Mouse (Mus musculus) adrenal gland, adult 18-20 months (tissue): Measurements from ENCODE around the gene Arl16. TPM values are rescaled to one million over a fixed set of nuclear protein-coding genes. Genes with fewer than 3 reads are reported as not detected.

Experiments used
- DNase-seq, 2 experiments: peaks; one replicate each; pipeline ENCODE4 v3.0.0; 2021 to 2022; ENCODE audit warnings: low spot score in 2 of 2
- total RNA-seq, 2 experiments: library from RNA; stranded (reverse); gene quantifications; 1 replicate in 1 of 2; 2 replicates in 1 of 2; pipeline ENCODE4 v1.2.3; 2021

Gene Arl16
- total RNA-seq, 2 experiments from 2014 or later = 21.5 to 22.3 TPM

DNA sequence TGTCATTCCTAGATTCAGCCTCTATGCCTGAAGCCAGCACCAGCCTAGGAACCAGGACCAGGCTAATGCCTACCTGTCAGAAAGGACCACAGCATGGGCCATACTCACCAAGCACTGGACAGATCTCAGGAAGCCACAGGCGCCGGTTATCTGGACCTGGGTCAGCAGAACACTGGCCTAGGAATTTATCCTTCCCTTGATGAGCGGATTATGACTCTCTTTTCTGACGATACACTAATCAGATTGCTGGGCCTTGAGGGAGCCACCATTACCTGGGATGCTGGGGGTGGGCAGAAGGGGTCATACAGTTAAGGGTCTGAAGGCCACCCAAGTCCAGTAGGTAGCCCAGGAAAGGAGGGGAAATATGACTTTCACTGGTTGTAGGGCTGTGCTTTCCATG, 14.1 kb downstream of the Arl16 start, which contains the start of gene Pde6g:
Gene Pde6g (minus strand): TSS at position 195 of the 400 bp plus-strand sequence.
- DNase-seq = no peak

DNA sequence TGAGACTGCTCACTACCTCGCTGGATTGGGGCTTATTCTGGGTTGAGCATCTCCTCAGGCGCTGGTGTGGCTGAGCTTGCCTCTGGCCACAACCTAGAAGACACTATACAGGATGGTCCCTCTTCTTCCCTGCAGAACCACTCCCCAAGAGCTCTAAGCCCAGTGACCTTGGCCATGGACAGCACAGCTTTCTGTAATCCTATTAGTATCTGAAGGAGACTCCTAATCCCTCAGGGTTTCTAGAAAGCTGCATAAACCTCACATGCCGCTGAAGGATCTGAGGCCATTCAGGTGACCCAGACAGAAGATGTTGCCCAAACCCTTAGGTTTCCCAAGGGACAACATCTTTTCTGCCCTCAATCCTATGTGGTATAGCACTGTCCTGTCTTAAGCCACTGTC, 15.2 kb downstream of the Arl16 start:
- no peak for DNase-seq

DNA sequence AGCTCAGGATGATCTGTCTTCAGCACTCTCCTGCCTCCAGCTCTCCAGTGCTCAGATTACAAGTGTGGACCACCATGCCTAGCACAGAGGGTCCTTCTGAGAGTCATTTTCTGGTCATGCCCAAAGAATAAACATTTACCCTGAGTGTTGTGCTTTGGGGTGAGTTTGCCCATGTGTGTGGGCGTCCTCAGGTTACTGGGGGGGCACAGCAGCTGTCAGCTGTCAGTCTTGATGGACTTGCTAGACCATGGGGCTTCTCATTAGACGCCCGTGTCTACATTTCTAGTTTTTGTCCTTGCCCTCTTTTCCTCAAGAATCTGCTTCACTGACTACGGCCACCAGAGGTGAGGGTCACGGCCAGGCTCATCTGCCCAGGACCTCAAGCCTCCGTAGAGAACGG, 20.2 kb downstream of the Arl16 start:
- no peak for DNase-seq

DNA sequence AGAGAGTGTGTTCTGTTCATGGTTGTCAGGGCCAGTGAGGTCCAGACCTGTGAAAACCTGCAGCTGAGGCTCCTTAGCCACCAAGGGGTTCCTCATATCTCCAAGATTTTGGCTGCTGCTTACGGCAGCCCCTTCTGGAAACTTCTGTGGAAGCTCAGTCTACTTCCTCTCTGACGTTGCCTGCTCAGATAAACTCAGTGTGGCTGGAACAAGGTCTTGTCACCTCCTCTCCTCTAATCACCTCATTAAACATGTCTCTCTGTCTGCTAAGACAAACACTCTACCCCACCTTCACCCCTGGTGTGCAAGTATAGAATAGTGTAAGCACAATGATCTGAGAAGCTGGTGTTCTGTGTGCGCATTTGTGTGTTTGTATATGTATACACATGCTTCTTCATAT, 21.9 kb downstream of the Arl16 start:
- DNase-seq = no peak

DNA sequence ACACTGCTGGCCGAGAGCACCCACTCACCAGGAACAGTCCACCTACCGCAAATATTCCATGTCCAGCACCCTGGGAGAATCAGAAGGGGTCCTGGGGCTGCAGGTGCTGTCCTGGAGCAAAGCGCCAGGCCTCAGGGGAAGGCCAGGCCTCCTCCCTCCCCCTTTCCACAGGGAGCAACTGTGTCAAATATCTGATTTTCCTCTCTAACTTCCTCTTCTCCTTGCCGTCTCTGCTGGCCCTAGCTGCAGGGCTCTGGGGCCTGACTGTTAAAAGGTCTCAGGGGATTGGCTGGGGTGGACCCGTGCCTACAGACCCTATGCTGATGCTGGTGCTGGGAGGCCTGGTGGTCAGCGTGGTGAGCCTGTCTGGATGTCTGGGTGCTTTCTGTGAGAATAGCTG, 23.3 kb downstream of the Arl16 start:
- no peak for DNase-seq

DNA sequence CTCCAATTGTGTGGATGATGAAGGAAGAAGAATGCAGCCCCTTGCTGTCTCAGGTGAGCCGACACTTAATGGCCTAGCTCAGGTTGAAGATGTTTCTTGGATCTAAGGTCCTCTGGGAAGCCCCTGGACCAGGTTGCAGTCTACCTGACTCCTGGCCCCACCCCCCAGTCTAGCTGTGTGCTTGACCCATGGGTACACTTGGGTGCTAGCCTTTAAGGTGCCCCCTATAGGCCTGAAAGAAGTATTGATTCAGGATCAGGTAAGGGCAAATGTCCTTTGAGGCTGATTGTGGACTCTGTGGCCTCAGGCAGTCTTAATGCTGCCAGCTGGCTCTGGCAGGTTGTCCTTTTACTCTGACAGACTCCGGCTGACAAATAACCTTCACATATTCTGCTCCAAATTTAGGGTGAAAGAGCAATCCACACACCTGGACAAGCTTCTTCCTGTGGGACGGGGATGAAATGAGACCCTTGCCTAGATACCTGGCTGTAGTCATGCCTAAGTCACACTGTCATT, 24.6 kb downstream of the Arl16 start:
- no peak for DNase-seq

DNA sequence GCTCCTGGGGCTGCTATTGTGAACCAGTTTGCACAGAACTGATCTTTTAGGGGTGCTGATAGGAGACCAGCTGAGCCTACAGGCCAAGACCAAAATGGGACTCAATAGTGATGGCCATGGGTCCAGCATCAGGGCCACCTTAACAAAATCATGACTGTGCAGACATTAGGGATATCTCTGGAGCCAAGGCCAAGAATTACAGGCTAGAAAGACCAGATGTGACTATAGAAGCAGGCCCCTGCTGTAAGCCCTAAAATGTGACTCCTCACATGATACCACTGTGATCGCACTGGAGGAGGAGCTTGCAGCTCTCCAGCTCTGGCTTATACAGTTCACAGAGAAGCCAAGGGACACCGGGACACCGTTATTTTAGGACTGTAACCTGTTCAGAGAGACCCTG, 25.1 kb downstream of the Arl16 start, which contains the start of gene Tspan10:
Gene Tspan10 (plus strand): TSS at position 301 of the 400 bp plus-strand sequence.
- DNase-seq = no peak

DNA sequence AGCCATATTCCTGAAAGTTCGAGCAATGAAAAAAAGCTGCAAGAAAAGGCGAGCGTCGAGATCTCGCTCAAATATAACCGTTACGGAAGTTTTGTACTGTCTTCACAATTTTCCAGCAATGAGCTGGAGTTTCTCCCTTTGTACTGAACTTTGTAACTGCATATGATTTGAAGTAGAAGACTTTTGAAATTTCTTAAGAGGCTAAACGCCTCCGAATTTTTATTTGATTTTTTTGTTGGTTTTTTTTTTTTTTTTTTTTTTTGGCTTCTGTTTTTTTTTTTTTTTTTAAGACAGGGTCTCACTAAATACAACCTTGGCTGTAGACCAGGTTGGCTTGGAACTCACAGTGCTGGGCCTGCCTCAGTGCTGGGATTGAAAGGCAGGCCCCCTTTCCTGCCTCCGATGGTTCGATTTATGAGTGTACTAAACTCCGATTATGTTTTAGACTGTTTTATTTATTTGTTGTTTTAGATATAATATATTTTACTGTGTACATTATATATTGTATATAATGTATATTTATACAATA, 29.5 kb downstream of the Arl16 start:
- no peak for DNase-seq

DNA sequence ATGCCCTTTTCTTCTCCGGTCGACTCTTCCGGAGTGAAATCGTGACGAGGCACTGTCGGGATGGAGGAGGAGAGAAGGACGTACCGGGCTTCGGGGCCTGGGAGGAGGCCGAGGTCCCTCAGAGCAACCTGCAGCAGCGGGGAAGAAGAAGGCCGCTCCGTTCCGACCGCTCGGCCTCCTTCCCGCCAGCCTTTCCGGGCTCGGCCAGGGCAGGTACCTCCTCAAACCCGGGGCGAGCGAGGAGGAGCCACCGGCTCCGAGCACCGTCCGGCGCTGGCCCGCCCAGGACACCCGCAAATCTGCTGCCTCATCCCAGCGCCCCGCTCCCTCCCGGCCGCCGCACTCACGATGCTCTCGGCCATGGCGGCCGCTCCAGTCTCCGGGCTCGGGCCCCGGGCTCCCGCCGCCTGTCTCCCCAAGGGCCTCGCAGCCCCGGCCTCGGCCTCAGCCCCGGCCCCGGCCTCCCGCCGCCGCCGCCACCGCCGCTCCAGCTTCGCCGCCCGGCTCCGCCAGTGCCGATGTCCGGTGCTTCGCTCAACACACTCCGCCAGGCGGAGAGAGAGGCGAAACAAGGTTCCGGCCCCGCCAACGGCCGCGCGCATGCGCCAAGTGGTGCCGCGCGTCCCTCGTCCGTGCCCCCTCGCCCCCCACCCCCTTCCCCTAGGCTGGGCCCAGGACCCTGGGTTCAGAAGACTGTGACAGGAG, 30.1 kb downstream of the Arl16 start, which contains the start of gene Nploc4:
Gene Nploc4 (minus strand): TSS at position 557 of the 705 bp plus-strand sequence.
- DNase-seq = peak; percentile 90 to 91

DNA sequence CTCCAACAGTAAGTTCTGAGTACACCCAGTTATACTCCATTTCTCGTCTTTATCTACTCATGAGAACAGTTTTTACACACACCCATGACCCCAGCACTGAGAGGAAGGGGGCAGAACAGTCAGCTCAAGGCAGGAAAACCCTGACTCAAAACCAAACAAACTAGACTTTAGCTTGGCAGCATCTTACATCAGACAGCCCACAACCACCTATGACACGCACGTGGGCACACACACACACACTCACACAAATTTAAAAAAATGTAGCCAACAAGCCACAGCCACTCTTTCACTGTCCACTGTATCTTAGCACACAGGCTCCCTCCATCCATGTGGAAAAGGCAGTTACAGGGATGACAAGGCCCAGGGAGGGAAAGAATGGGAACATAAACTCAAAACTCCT, 40.7 kb downstream of the Arl16 start:
- no peak for DNase-seq

DNA sequence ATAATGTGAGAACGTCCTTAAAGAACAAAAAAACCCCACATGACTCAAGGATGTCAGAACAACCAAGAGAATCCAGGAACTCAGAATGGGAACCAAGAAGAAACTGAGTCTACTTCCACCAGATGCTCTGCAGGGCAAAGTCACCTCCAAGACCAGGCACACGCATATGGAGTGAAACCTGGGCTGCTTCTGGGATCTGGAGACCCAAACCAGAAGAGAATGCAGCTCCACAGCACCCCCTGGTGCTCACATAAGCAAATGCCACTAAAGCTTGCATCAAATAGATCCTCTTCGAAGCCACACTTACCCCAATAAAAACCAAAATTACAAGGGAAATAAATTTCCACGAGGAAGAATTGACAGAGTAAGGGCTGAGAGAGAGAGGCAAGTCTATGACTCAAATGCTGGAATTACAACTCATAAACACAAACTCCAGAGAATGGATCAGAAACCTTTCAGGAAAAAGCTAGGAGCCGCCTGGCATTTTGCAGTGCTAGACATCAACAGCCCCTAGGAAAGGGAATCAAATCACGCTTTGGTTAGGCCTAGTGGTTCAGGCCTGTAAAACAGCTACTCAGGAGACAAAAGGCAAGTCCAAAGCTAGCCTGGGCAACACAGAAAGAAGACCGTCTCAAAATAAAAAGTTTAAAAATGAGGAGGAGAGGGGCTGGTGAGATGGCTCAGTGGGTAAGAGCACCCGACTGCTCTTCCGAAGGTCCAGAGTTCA, 43.7 kb downstream of the Arl16 start:
- DNase-seq = peak; percentile 68 to 69

DNA sequence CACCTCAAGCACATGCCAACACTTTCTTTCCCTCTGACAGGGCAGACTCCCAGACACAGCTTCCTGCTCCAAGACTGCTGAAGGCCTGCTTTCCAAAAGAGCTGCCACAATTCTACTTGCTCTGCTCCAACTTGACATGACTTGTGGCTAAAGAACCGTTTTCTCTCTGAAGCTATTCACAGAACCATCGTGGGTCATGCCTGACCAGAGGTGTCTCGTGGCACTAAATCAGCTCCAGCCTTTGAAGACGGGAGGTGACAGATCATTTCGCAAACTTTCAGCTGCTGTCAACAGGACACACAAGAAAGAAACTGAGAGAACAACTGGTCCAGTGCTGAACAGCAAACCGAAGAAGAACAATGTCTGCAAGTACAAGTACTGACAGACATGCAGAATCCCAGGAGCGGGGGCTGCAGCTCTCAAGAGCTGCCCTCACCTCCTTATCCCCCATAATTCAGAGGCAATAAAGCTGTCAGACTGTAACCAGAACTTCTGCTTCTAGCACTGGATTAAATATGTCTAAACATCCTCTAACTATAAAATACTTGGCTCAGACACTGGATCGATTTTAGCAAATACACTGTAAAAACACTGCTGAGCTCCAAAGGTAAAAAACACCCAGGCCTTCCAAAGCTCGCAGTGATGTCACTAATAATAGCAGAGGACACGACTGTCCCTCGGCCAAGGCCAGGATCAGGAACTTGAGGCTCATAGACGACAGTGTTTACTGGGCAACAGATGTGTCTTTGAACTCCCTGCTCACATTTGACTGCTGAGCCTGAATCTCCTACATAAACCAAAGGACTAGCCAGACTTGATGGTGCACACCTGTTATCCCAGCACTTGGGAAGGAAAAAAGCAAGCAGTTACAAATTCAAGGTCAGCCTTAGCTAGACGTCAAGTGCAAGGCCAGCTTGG, 44.5 kb downstream of the Arl16 start:
- DNase-seq = peak in 1 of 2 experiments; percentile 16

DNA sequence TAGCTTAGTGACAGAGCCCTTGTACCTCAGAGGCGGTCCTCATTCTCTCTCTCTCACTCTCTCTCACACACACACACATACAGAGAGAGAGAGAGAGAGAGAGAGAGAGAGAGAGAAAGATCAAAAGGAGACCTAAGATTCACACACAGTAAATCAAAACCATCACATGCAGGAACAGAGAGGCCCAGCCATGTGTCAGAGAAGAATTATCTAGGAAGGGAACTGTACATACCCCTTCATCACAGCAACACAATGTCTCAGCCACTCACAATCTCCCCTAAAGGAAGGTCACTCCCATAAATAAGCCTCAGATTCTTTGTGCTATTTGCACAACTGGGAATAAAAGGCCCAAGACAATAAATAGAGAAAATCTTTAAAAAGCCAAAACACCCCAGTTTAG, 48.8 kb downstream of the Arl16 start:
- no peak for DNase-seq

DNA sequence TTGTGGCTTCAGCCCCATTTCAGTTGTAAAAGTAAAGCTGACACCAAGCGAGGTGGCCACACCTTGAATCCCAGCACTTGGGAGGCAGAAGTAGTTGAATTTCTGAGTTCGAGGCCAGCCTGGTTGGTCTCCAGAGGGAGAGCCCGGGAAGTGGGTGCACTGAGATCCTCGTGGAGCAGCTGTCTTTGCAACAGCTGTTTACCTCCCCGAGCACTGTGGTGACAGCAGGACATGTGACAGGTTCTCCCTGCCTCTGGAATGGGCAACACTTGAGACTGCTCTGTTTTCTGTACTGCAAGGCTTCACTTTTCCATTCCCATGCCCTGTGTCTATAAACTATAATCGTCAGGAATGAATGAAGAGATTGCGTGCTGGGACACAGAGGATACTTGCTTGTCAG, 49.6 kb downstream of the Arl16 start:
- no peak for DNase-seq

Other genes with a start within 250 kb of the Arl16 start
- 1 to 10 TPM; 7.8 to 8.9 TPM for gene Bahcc1, start 234.7 kb downstream of the Arl16 start, total RNA-seq
- 1,000 to 10,000 TPM in 1 of 2 experiments, 100 to 1,000 TPM in 1; 972 to 2,157 TPM for gene Actg1, start 119.1 kb downstream of the Arl16 start, total RNA-seq
- gene Fscn2, start 106.1 kb downstream of the Arl16 start, total RNA-seq = under 1 TPM in 1 of 2 experiments, not detected in 1; 0.33 TPM
- 10 to 100 TPM; 15.1 to 19.7 TPM for gene Faap100, start 88.8 kb downstream of the Arl16 start, total RNA-seq
- gene Nploc4, start 29.9 kb downstream of the Arl16 start, total RNA-seq = 10 to 100 TPM; 85.2 to 95.8 TPM
- gene Tspan10, start 25.0 kb downstream of the Arl16 start, total RNA-seq = 1 to 10 TPM in 1 of 2 experiments, not detected in 1; 4.5 TPM
- under 1 TPM in 1 of 2 experiments, not detected in 1; 0.27 TPM for gene Pde6g, start 14.1 kb downstream of the Arl16 start, total RNA-seq
- 10 to 100 TPM; 19.8 to 30.4 TPM for gene Oxld1, start 9.5 kb downstream of the Arl16 start, total RNA-seq
- 10 to 100 TPM; 36.0 to 37.3 TPM for gene Ccdc137, start 9.5 kb downstream of the Arl16 start, total RNA-seq
- gene Mrpl12, start 17.0 kb upstream of the Arl16 start, total RNA-seq = 100 to 1,000 TPM; 104 to 140 TPM
- gene Slc25a10, start 24.2 kb upstream of the Arl16 start, total RNA-seq = 100 to 1,000 TPM in 1 of 2 experiments, 10 to 100 TPM in 1; 97.2 to 106 TPM
- 1 to 10 TPM in 1 of 2 experiments, under 1 TPM in 1; 0.96 to 3.0 TPM for gene Gcgr, start 63.1 kb upstream of the Arl16 start, total RNA-seq
- 10 to 100 TPM; 46.6 to 57.8 TPM for gene Mcrip1, start 82.1 kb upstream of the Arl16 start, total RNA-seq
- 1 to 10 TPM in 1 of 2 experiments, under 1 TPM in 1; 0.42 to 1.1 TPM for gene Ppp1r27, start 83.5 kb upstream of the Arl16 start, total RNA-seq
- gene P4hb, start 105.6 kb upstream of the Arl16 start, total RNA-seq = 100 to 1,000 TPM; 440 to 468 TPM
- gene Arhgdia, start 114.0 kb upstream of the Arl16 start, total RNA-seq = 100 to 1,000 TPM; 326 to 340 TPM
- 10 to 100 TPM; 80.7 to 92.4 TPM for gene Alyref, start 130.8 kb upstream of the Arl16 start, total RNA-seq
- gene Anapc11, start 130.8 kb upstream of the Arl16 start, total RNA-seq = 10 to 100 TPM; 75.5 to 95.4 TPM
- gene Npb, start 140.9 kb upstream of the Arl16 start, total RNA-seq = 1 to 10 TPM in 1 of 2 experiments, not detected in 1; 1.2 TPM
- 100 to 1,000 TPM; 300 to 301 TPM for gene Pcyt2, start 150.3 kb upstream of the Arl16 start, total RNA-seq
- gene Sirt7, start 157.6 kb upstream of the Arl16 start, total RNA-seq = 10 to 100 TPM; 34.3 to 70.6 TPM
- gene Mafg, start 166.0 kb upstream of the Arl16 start, total RNA-seq = 10 to 100 TPM; 56.3 to 69.3 TPM
- gene Pycr1, start 176.2 kb upstream of the Arl16 start, total RNA-seq = 1 to 10 TPM; 1.4 to 2.1 TPM
- gene Myadml2, start 180.6 kb upstream of the Arl16 start, total RNA-seq = under 1 TPM in 1 of 2 experiments, not detected in 1; 0.99 TPM
- 1 to 10 TPM; 2.8 to 6.6 TPM for gene Notum, start 193.6 kb upstream of the Arl16 start, total RNA-seq
- 10 to 100 TPM; 62.6 to 77.7 TPM for gene Aspscr1, start 205.4 kb upstream of the Arl16 start, total RNA-seq
- gene Cenpx, start 246.1 kb upstream of the Arl16 start, total RNA-seq = 10 to 100 TPM; 46.3 to 52.8 TPM
- gene Lrrc45, start 246.3 kb upstream of the Arl16 start, total RNA-seq = 10 to 100 TPM; 24.6 to 30.3 TPM